Mouse (Mus musculus) lung, adult 2 months (tissue): ENCODE results near the gene Nkiras2.

Experiments used
- CTCF ChIP-seq: fragments of 200-500 bp; IDR thresholded peaks from 2 replicates; pipeline ENCODE4 v1.5.1; 2011; ENCODE audit warnings: mild to moderate bottlenecking, low read length, control low read depth; ENCODE audit not compliant: insufficient read depth
- POLR2A ChIP-seq: fragments of 200-500 bp; IDR thresholded peaks from 2 replicates; pipeline ENCODE4 v1.6.1; 2011; ENCODE audit warnings: low read depth, mild to moderate bottlenecking, control low read depth, low read length, borderline replicate concordance; ENCODE audit errors: extremely low read depth

DNA sequence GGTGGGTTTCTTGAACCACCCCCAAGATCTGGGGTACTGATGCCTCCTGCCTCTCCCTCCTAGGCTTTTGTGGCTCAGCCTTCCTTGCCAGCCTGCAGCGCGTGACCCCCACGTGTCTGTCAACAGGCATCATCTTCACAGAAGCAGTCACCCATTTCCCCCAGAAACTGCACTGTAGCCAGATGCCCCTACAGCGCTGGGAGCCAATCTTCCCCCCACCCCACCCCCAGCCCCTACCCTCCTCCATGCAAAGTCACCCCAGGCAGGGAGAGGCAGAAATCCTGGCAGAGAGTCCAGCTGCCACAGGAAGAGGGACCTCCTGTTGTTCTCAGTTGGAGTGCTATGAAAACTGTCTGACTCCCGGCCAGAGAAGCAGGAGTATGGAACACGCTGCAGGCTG lies 37.4 kb downstream of the Nkiras2 start:
- TF ChIP-seq CTCF (no peak), POLR2A (no peak)
